Mouse (Mus musculus) heart, postnatal 0 days (tissue): Measurements from ENCODE around the gene Med19.

ENCODE experiments used
- CTCF ChIP-seq: IDR thresholded peaks from 2 replicates; pipeline ENCODE4 v1.5.1; 2016; ENCODE audit warnings: antibody characterized with exemption, control low read depth, low read depth
- EP300 ChIP-seq: IDR thresholded peaks from 2 replicates; pipeline ENCODE4 v1.6.1; 2016; ENCODE audit warnings: antibody characterized with exemption, low read depth

- TF ChIP-seq CTCF (peak; percentile 24), EP300 (no peak)
These were observed 59.3 kb downstream of the Med19 start for GRCm38 (mm10) chr2:84737451-84737925.
